8 mouse cellular contexts compared by ENCODE assay signal in genomic region chr10:122886916-122887527, GRCm38 (mm10).
DNase-seq lines count a peak whose midpoint lies in the region; ATAC-seq lines count a peak whose summit lies in the region.

No protein-coding gene starts in this region.

- WGBS in heart, embryonic 11.5 days (ENCODE audit: insufficient replicate concordance): 65% methylated on average over 14 of the region's 14 CpGs
- 37% methylated on average over 14 of the region's 14 CpGs for WGBS in hindbrain, embryonic 11.5 days
- 34% methylated on average over 14 of the region's 14 CpGs for WGBS in midbrain, embryonic 13.5 days

- H3K27me3 ChIP-seq in heart, embryonic 11.5 days (ENCODE audit: control insufficient read depth, insufficient read depth, low read length): no peaks in the 10 kb centered on the region
- no peaks in the 10 kb centered on the region for H3K27me3 ChIP-seq in hindbrain, embryonic 11.5 days (ENCODE audit: control insufficient read depth, insufficient read depth, low read length)
- H3K27me3 ChIP-seq in midbrain, embryonic 13.5 days: no peaks in the 10 kb centered on the region

- ATAC-seq in heart, embryonic 11.5 days (replicated peaks; ENCODE audit: insufficient number of reproducible peaks, low FRiP score, low TSS enrichment): no peak
- ATAC-seq in hindbrain, embryonic 11.5 days (ENCODE audit: low FRiP score): no peak
- ATAC-seq in midbrain, embryonic 13.5 days: no peak

- H3K4me3 ChIP-seq in heart, embryonic 11.5 days (ENCODE audit: low read depth, low read length): no peak overlapping the region
- no peak overlapping the region for H3K4me3 ChIP-seq in hindbrain, embryonic 11.5 days (ENCODE audit: low read depth, low read length)
- no peak overlapping the region for H3K4me3 ChIP-seq in midbrain, embryonic 13.5 days (replicated peaks)

- H3K9ac ChIP-seq in heart, embryonic 11.5 days (ENCODE audit: low read depth, low read length): peak overlapping the region; percentile 60; the same call in 1 of the 2 replicates
- H3K9ac ChIP-seq in hindbrain, embryonic 11.5 days (ENCODE audit: low read depth, low read length): peak overlapping the region; percentile 68; the same call in 1 of the 2 replicates
- peak overlapping the region; percentile 59; the same call in 1 of the 2 replicates for H3K9ac ChIP-seq in midbrain, embryonic 13.5 days (replicated peaks)

- H3K4me1 ChIP-seq in heart, embryonic 11.5 days (ENCODE audit: control insufficient read depth, insufficient read depth, low read length): peaks cover 20% of the 10 kb centered on the region
- H3K4me1 ChIP-seq in hindbrain, embryonic 11.5 days (replicated peaks; ENCODE audit: control insufficient read depth, insufficient read depth, low read length): peaks cover 31% of the 10 kb centered on the region
- H3K4me1 ChIP-seq in midbrain, embryonic 13.5 days (replicated peaks): peaks cover 74% of the 10 kb centered on the region

- no peaks in the 10 kb centered on the region for H3K36me3 ChIP-seq in heart, embryonic 11.5 days (ENCODE audit: control insufficient read depth, insufficient read depth, low read length)
- H3K36me3 ChIP-seq in hindbrain, embryonic 11.5 days (ENCODE audit: control insufficient read depth, insufficient read depth, low read length): no peaks in the 10 kb centered on the region
- H3K36me3 ChIP-seq in midbrain, embryonic 13.5 days: no peaks in the 10 kb centered on the region

- peak overlapping the region; percentile 57; the same call in 1 of the 2 replicates for H3K4me2 ChIP-seq in heart, embryonic 11.5 days
- peak overlapping the region; percentile 43 for H3K4me2 ChIP-seq in hindbrain, embryonic 11.5 days (replicated peaks; ENCODE audit: low read depth, low read length)
- peak overlapping the region; percentile 43 for H3K4me2 ChIP-seq in midbrain, embryonic 13.5 days (replicated peaks)

- no peak for DNase-seq in heart, postnatal 14 days
- peak; percentile 49 for DNase-seq in embryo, embryonic 11 days
- no peak for DNase-seq in hindbrain, embryonic 11.5 days (ENCODE audit: low spot score)
- no peak for DNase-seq in frontal cortex, postnatal 14 days (ENCODE audit: low spot score in 2 of 2)
- DNase-seq in left cerebral cortex, postnatal 14 days (ENCODE audit: low spot score in 2 of 2): no peak
- no peak for DNase-seq in thymus, postnatal 36 days

- H3K9me3 ChIP-seq in heart, embryonic 11.5 days (replicated peaks; ENCODE audit: control insufficient read depth, low read length): no peaks in the 10 kb centered on the region
- no peaks in the 10 kb centered on the region for H3K9me3 ChIP-seq in hindbrain, embryonic 11.5 days (ENCODE audit: control insufficient read depth, low read length)
- no peaks in the 10 kb centered on the region for H3K9me3 ChIP-seq in midbrain, embryonic 13.5 days

- H3K27ac ChIP-seq in heart, embryonic 11.5 days (ENCODE audit: low read depth, low read length): no peak overlapping the region
- peak overlapping the region; percentile 97 for H3K27ac ChIP-seq in hindbrain, embryonic 11.5 days (ENCODE audit: low read depth, low read length)
- H3K27ac ChIP-seq in midbrain, embryonic 13.5 days: peak overlapping the region; percentile 96

- intact Hi-C loops in heart, postnatal 14 days (cut with DNase I): loop anchor here (5.0 kb wide), 1 partner anchor 40 kb away; no protein-coding TSS in a partner anchor
- intact Hi-C loops in left cerebral cortex, postnatal 14 days (cut with DNase I): no loop called here
